Mouse (Mus musculus) G1E (cell line): ENCODE measurements around the gene Crp. TPM values are rescaled to one million over a fixed set of nuclear protein-coding genes. Genes with fewer than 3 reads are reported as not detected.

Experiments
- ATAC-seq: 2 replicates; pipeline ENCODE4 v1.8.0; 2016; ENCODE audit warnings: mild to moderate bottlenecking; ENCODE audit not compliant: insufficient number of reproducible peaks, poor library complexity, low FRiP score, severe bottlenecking; ENCODE audit errors: extremely low read depth
- DNase-seq: peaks from one replicate; pipeline ENCODE4 v3.0.0; 2012; ENCODE audit warnings: low spot score
- H3K27me3 ChIP-seq: 2 replicates; pipeline ENCODE4 v1.6.1; 2012; ENCODE audit warnings: mild to moderate bottlenecking, low read length, inconsistent platforms; ENCODE audit not compliant: insufficient read depth
- H3K36me3 ChIP-seq: replicated peaks from 2 replicates; pipeline ENCODE3; 2012; ENCODE audit warnings: mild to moderate bottlenecking, inconsistent platforms
- H3K4me1 ChIP-seq: 2 replicates; pipeline ENCODE4 v1.6.1; 2012; ENCODE audit warnings: low read depth, low read length, inconsistent platforms, mixed read lengths; ENCODE audit not compliant: insufficient read depth
- H3K4me3 ChIP-seq: 2 replicates; pipeline ENCODE4 v1.5.1; 2012; ENCODE audit warnings: low read depth, mild to moderate bottlenecking, inconsistent platforms, low read length, moderate library complexity, mixed read lengths
- H3K9me3 ChIP-seq: replicated peaks from 2 replicates; pipeline ENCODE4 v1.6.1; 2012; ENCODE audit warnings: inconsistent platforms
- CTCF ChIP-seq: IDR thresholded peaks from 2 replicates; pipeline ENCODE4 v1.5.1; 2012; ENCODE audit warnings: low read depth, low read length, inconsistent platforms, mixed read lengths
- GATA1 ChIP-seq: IDR thresholded peaks from 2 replicates; pipeline ENCODE4 v1.6.1; 2012; ENCODE audit warnings: borderline replicate concordance, low read length, inconsistent platforms, mixed read lengths
- GATA2 ChIP-seq: IDR thresholded peaks from 2 replicates; pipeline ENCODE4 v1.6.1; 2012; ENCODE audit warnings: low read depth, low read length, inconsistent platforms, borderline replicate concordance
- POLR2AphosphoS5 ChIP-seq: IDR thresholded peaks from 2 replicates; pipeline ENCODE4 v1.6.1; 2012; ENCODE audit warnings: low read depth, low read length, inconsistent platforms; ENCODE audit not compliant: insufficient replicate concordance
- TAL1 ChIP-seq: conservative IDR thresholded peaks from 2 replicates; pipeline ENCODE4 v1.6.1; 2012; ENCODE audit warnings: low read depth, low read length, inconsistent platforms, mixed read lengths
- polyA plus RNA-seq: library from polyadenylated mRNA; stranded (reverse); fragments of >175 nt; gene quantifications from 2 replicates; pipeline ENCODE4 v1.2.3, GENCODE M21; 2012
- total RNA-seq, 2 experiments: library from RNA; stranded (forward) in 1 of 2; stranded (reverse) in 1 of 2; fragments of 200-1000 nt in 1 of 2; fragments of >200 nt in 1 of 2; fragmentation: Nextera tagmentation in 1 of 2; gene quantifications; 2 replicates each; pipeline ENCODE4 v1.2.3; 2014 to 2017

Crp gene
- total and polyA plus RNA-seq, 3 experiments = 0.16 TPM; not detected in 2

GRCm38 (mm10) chr1:172657266-172657665, 40.6 kb upstream of the Crp start:
- H3K4me3 ChIP-seq = no peak overlapping the region
- no peak for ATAC-seq
- TF ChIP-seq GATA1 = no peak
- no peak for TF ChIP-seq TAL1
- TF ChIP-seq POLR2AphosphoS5 = no peak
- no peak for TF ChIP-seq GATA2
- no peak for TF ChIP-seq CTCF

GRCm38 (mm10) chr1:172659688-172660087, 38.2 kb upstream of the Crp start:
- DNase-seq (no peak), ATAC-seq (no peak)
- H3K27me3 ChIP-seq = no peaks in the 10 kb centered on the region
- H3K4me1 ChIP-seq = no peaks in the 10 kb centered on the region
- H3K36me3 ChIP-seq = no peaks in the 10 kb centered on the region
- H3K9me3 ChIP-seq = peaks cover 21% of the 10 kb centered on the region
- TF ChIP-seq GATA2 = no peak
- no peak for TF ChIP-seq GATA1
- no peak for TF ChIP-seq TAL1
- no peak for TF ChIP-seq CTCF
- TF ChIP-seq POLR2AphosphoS5 = no peak
- no peak overlapping the region for H3K4me3 ChIP-seq

More at GRCm38 (mm10) chr1:172657266-172657665, 40.6 kb upstream of the Crp start:
- DNase-seq = no peak
- Histone ChIP-seq H3K4me1 (no peaks in the 10 kb centered on the region), H3K27me3 (no peaks in the 10 kb centered on the region), H3K36me3 (no peaks in the 10 kb centered on the region), H3K9me3 (peaks cover 30% of the 10 kb centered on the region)

- Histone ChIP-seq H3K4me1 (no peaks in the 10 kb centered on the region), H3K9me3 (0 out of 2 replicates have a peak, but pooled peaks cover 4% of the 10 kb centered on the region), H3K27me3 (no peaks in the 10 kb centered on the region), H3K36me3 (no peaks in the 10 kb centered on the region), H3K4me3 (no peak overlapping the region)
- no peak for ATAC-seq
- DNase-seq = no peak
- TF ChIP-seq GATA2 = no peak
- TF ChIP-seq POLR2AphosphoS5 = no peak
- no peak for TF ChIP-seq CTCF
- TF ChIP-seq GATA1 = no peak
- TF ChIP-seq TAL1 = no peak
These were observed 32.4 kb upstream of the Crp start for GRCm38 (mm10) chr1:172665457-172665856.

- TF ChIP-seq POLR2AphosphoS5 = no peak
- Histone ChIP-seq H3K9me3 (0 out of 2 replicates have a peak, but pooled peaks cover 3% of the 10 kb centered on the region), H3K4me3 (no peak overlapping the region), H3K27me3 (no peaks in the 10 kb centered on the region), H3K4me1 (no peaks in the 10 kb centered on the region), H3K36me3 (no peaks in the 10 kb centered on the region)
- ATAC-seq (no peak), DNase-seq (no peak)
These were observed 30.3 kb upstream of the Crp start for GRCm38 (mm10) chr1:172667597-172667996.

- 0 out of 2 replicates have a peak, but pooled peaks cover 3% of the 10 kb centered on the region for H3K9me3 ChIP-seq
- no peak for DNase-seq
- no peak for TF ChIP-seq POLR2AphosphoS5
- H3K4me1 ChIP-seq = no peaks in the 10 kb centered on the region
- ATAC-seq = no peak
- no peak overlapping the region for H3K4me3 ChIP-seq
- no peaks in the 10 kb centered on the region for H3K27me3 ChIP-seq
- H3K36me3 ChIP-seq = no peaks in the 10 kb centered on the region
These were observed 27.1 kb upstream of the Crp start for GRCm38 (mm10) chr1:172670716-172671115.

- DNase-seq (no peak), ATAC-seq (no peak)
- 0 out of 2 replicates have a peak, but pooled peaks cover 3% of the 10 kb centered on the region for H3K9me3 ChIP-seq
- H3K36me3 ChIP-seq = no peaks in the 10 kb centered on the region
- H3K27me3 ChIP-seq = no peaks in the 10 kb centered on the region
- TF ChIP-seq CTCF (no peak), GATA2 (no peak), GATA1 (no peak), TAL1 (no peak), POLR2AphosphoS5 (no peak)
- no peaks in the 10 kb centered on the region for H3K4me1 ChIP-seq
- H3K4me3 ChIP-seq = no peak overlapping the region
These were observed 17.1 kb upstream of the Crp start for GRCm38 (mm10) chr1:172680742-172681141.

- DNase-seq (no peak), ATAC-seq (no peak)
- Histone ChIP-seq H3K36me3 (no peaks in the 10 kb centered on the region), H3K27me3 (no peaks in the 10 kb centered on the region), H3K9me3 (0 out of 2 replicates have a peak, but pooled peaks cover 3% of the 10 kb centered on the region), H3K4me1 (no peaks in the 10 kb centered on the region), H3K4me3 (no peak overlapping the region)
- TF ChIP-seq CTCF (no peak), GATA1 (no peak), POLR2AphosphoS5 (no peak), TAL1 (no peak)
These were observed 14.3 kb upstream of the Crp start for GRCm38 (mm10) chr1:172683551-172683950.
